Mouse (Mus musculus) Patski (cell line): ENCODE measurements around the gene Tmem59. TPM values are rescaled to one million over a fixed set of nuclear protein-coding genes. Genes with fewer than 3 reads are reported as not detected.

Source experiments
- ATAC-seq: fragments of 100-300 bp; one replicate; pipeline ENCODE4 v1.8.0; 2021
- CTCF ChIA-PET: fragments of 350-600 bp; sonication (Branson Sonifier 250); formaldehyde crosslinking; loops from one replicate; lab custom pipeline; 2022; ENCODE audit warnings: inconsistent platforms; lab: Charles Lee
- POLR2A ChIA-PET: fragments of 350-600 bp; sonication (Branson Sonifier 250); formaldehyde crosslinking; loops from one replicate; lab custom pipeline; 2022; ENCODE audit warnings: antibody characterized with exemption, inconsistent platforms; lab: Charles Lee
- DNase-seq: peaks from one replicate; pipeline ENCODE4 v3.0.0-alpha.2; 2011; ENCODE audit warnings: low read depth, low spot score
- H3K27me3 ChIP-seq: fragments of 371-371 bp; one replicate; pipeline ENCODE4 v1.5.1; 2021
- CTCF ChIP-seq: fragments of 100-300 bp; IDR thresholded peaks from one replicate; pipeline ENCODE4 v1.5.1; 2021
- in situ Hi-C: fragments of 300-500 bp; cut with MboI; formaldehyde crosslinking; loops from 3 replicates; pipeline ENCODE4 v1.11.1; 2018; ENCODE audit warnings: low pct_unique_long_range_greater_than_20kb, mixed read lengths
- polyA plus RNA-seq: library from polyadenylated mRNA; unstranded; gene quantifications from one replicate; pipeline ENCODE4 v1.2.3, GENCODE M21; 2021

The Tmem59 gene
- polyA plus RNA-seq, 1 experiment from 2014 or later = 401 TPM

DNA sequence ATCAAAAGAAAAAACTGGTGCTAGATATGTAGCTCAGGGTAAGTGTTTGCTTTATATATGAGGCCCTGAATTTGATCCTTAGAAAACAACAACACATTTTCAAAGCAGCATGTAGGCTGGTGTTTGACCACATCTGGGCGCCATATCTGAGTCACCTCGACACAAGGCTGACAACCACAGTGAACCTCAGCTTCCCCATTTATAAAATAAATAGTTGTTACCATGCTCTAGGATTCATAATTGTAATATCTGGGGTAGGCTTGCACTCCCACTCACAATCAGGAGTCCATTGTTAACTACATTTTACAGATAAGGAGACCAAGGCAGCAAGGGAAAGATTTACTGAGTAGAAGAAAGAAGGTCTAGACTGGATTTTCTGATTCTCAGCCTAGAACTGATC, 48.1 kb downstream of the Tmem59 start:
- CTCF ChIA-PET = interaction anchor here (1.2 kb wide), 1 partner anchor 13 kb away, joined by 3 read pairs; no protein-coding TSS in a partner anchor
- H3K27me3 ChIP-seq = no peaks in the 10 kb centered on the region
- in situ Hi-C loops = no loop called here
- no peak for DNase-seq
- no peak for ATAC-seq
- TF ChIP-seq CTCF = no peak
- POLR2A ChIA-PET = no interaction called here

DNA sequence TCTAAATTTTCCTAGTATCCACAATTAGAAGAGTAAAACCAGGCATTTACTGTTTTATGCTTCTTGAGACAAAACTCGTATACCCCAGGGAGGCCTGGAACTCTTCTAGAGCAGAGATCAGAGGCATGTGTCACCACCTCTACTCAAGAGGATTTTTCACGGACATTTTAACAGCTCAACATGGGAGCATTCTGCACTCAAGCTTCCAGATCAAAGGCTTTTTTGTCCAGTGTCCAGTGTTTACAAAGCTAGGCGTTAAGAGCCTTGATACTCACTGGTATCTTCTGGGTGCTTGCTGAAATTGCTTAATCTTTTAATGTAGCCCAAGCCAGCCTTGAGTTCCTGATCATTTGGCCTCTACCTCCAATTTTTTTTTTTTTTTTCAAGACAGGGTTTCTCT, 54.0 kb downstream of the Tmem59 start:
- ChIA-PET CTCF (interaction anchor here (1.8 kb wide), 1 partner anchor 11 kb away, joined by 4 read pairs; no protein-coding TSS in a partner anchor), POLR2A (interaction anchor here (0.9 kb wide), 1 partner anchor 49 kb away, joined by 3 read pairs; no protein-coding TSS in a partner anchor)
- no peak for TF ChIP-seq CTCF
- ATAC-seq (no peak), DNase-seq (no peak)
- H3K27me3 ChIP-seq = no peaks in the 10 kb centered on the region
- in situ Hi-C loops = no loop called here

DNA sequence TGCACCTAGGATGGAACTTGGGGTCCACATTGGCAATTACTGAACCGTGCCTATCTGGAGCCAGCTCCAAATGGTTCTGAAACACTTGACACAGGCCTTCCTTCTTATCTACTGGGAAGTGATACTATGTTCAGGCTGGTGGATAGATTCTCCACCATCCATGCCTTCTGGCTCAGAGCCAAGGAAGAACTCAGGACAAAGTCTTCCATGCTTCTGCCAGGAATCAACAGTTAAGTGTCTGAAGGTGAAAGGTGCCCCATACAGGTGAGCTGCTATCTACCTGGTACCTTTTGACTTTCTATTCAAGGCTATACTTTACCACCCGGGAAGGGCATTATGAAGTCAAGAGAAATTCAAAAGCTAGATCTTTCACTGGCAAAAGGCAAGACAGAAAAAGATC, 60.1 kb downstream of the Tmem59 start:
- H3K27me3 ChIP-seq = no peaks in the 10 kb centered on the region
- ChIA-PET POLR2A (no interaction called here), CTCF (no interaction called here)
- in situ Hi-C loops = no loop called here
- ATAC-seq (no peak), DNase-seq (no peak)
- no peak for TF ChIP-seq CTCF

DNA sequence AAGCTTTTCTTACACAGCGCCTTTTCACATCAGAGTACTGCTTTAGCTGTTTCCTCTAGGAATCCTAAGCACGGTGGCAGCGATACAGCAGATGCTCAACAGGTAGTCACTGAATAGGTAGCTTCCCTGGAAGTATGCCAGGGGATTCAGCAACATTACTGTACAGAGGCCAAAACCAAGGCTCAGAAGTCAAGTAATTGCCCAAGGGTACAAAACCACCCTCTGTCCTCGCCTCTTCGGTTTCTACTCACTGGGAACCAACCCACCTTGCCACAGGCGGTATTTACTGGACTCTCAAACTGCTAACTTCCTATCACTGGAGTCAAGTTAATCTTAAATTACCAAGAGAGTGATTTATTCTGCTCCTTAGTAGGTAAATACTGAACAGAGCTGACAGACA, 62.0 kb downstream of the Tmem59 start:
- in situ Hi-C loops = no loop called here
- ATAC-seq (no peak), DNase-seq (no peak)
- H3K27me3 ChIP-seq = no peaks in the 10 kb centered on the region
- TF ChIP-seq CTCF = no peak
- CTCF ChIA-PET = interaction anchor here (1.1 kb wide), 1 partner anchor 16 kb away, joined by 3 read pairs; no protein-coding TSS in a partner anchor
- POLR2A ChIA-PET = interaction anchor here (0.9 kb wide), 1 partner anchor 16 kb away, joined by 4 read pairs; no protein-coding TSS in a partner anchor

DNA sequence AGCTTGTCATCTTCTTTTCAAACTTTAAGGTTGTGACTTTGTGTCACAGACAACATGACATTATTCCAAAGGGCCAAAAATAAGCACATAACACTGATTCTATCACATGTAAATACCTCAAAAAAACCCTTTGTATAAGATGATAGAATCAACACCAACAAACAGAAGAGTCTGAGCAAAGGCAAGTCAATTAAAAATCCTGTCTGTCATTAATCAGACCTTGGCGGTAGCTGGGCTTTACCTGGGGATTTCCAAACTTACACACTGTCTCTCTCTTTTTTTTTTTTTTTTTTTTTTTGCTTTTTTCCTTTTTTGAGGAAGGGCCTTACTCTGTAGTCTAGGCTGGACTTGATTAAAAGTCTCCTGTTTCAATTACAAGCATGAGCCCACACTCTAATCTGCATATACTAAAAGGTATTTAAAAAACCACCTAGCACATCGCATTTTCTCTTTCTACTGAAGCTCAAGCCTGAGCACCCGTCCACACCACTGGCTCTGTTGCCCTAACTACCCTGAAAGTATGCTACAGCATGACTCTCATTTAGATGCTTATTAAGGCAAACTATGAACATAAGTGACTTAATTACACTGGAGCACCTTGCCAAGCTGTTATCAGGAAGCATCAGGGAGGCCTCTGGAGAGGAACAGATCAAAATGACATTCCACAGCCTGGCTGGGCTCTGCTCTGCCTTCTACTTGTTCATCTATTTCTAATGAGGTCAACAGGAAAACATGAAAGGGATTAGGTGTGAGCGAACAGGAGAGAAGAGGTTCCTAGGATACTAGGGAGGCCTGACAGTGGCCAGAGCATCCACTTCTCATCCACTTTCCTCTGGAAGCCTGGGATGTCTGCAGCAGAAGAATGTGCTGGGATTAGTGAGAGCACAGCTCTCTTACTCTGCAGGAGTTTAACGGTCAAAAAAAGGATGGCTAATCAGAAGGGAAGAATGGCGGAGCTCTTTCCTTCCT, 65.5 kb downstream of the Tmem59 start:
- ChIA-PET CTCF (interaction anchor here (1.0 to 1.9 kb wide), 2 partner anchors 9 to 10 kb away, joined by 4 to 6 read pairs; partner anchors contain the start of genes Hspb11 and Lrrc42), POLR2A (interaction anchor here (0.6 to 1.2 kb wide), 3 partner anchors 41 to 72 kb away, joined by 4 to 7 read pairs (median 5); no protein-coding TSS in a partner anchor)
- H3K27me3 ChIP-seq = no peaks in the 10 kb centered on the region
- TF ChIP-seq CTCF = no peak
- ATAC-seq (peak; percentile 85), DNase-seq (peak; percentile 56)
- in situ Hi-C loops = no loop called here

DNA sequence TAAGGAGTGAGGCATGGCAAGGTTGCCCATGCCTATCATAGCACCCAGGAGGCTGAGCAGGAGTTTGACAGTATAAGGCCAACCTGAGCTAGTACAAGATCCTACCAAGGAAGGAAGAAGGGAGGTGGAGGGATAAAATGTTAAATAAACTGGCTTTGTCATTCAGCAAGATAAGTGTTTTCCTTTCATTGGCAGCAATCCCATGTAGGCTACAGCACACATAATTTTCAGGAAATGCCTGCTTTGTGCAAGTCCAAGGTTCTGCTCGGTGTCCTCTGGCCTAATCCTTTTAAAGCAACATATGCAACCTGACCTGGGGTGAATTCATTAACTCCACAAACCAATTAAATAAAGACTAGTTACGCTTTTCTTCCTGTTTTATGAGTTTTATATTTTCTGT, 67.2 kb downstream of the Tmem59 start:
- CTCF ChIA-PET = no interaction called here
- H3K27me3 ChIP-seq = no peaks in the 10 kb centered on the region
- ATAC-seq (no peak), DNase-seq (no peak)
- no peak for TF ChIP-seq CTCF
- POLR2A ChIA-PET = no interaction called here
- in situ Hi-C loops = no loop called here

DNA sequence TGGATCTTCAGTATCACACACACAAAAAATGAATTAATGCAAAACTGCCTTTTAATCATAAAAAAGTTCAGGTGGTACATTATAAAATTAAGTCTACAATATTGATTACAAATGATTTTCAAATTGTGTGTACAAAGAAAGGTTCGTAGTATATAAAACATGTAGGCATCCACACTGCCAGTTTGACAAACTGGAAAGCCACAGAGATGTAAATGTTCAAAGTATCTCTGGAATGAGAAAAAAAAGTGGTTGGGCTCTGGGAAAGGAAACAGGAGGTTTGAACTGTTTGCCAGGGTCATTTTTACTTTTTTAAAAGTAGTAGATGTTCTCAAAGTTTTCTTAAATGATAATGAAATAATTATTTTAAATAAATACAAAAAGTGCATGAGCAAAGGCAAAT, 67.8 kb downstream of the Tmem59 start:
- POLR2A ChIA-PET = no interaction called here

DNA sequence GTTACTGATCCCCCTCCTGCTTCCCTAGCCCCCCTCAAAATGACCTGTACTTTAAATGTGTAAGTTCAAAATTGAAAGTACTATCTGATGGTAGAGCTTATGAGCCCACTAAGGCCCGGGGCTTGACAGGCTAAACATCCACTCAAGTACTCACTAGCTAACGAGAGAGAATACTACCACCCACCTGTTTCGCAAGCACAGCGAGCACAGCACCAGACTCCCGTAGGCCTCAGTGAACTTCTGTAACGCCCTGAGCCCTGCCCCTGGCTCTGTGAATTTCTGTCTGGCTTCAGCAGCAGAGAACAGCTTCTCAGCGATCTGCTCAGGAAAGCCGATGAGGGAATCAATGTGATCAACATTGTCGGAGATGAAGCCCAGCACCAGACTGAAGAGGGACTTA, 68.9 kb downstream of the Tmem59 start:
- ATAC-seq = no peak
- in situ Hi-C loops = no loop called here
- CTCF ChIA-PET = no interaction called here
- POLR2A ChIA-PET = interaction anchor here (0.7 kb wide), 1 partner anchor 101 kb away, joined by 3 read pairs; no protein-coding TSS in a partner anchor
- no peaks in the 10 kb centered on the region for H3K27me3 ChIP-seq
- no peak for TF ChIP-seq CTCF
- DNase-seq = no peak

More for the DNA sequence above, 67.8 kb downstream of the Tmem59 start:
- TF ChIP-seq CTCF = no peak
- in situ Hi-C loops = no loop called here
- no peak for ATAC-seq
- no peak for DNase-seq
- CTCF ChIA-PET = no interaction called here
- H3K27me3 ChIP-seq = no peaks in the 10 kb centered on the region

DNA sequence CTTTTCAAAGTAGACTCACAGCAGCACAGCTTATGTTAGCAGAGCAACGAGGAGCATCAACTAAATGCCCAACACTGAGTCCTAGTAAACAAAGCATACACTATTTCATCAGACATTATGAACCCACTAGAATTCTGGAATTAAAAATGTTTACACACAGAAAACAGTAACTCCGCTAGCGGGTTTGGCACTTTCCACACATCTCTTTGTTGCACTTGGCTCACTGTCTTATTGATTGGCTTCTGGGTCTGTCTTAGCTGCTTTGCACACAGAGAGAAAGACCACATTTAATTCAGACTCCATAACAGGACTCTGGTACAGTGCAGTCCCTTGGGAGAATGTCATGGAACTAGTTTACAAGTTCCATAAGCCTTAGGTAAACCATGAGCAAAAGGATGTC, 69.9 kb downstream of the Tmem59 start:
- in situ Hi-C loops = no loop called here
- ChIA-PET POLR2A (no interaction called here), CTCF (no interaction called here)
- no peaks in the 10 kb centered on the region for H3K27me3 ChIP-seq
- no peak for TF ChIP-seq CTCF
- DNase-seq (no peak), ATAC-seq (no peak)

DNA sequence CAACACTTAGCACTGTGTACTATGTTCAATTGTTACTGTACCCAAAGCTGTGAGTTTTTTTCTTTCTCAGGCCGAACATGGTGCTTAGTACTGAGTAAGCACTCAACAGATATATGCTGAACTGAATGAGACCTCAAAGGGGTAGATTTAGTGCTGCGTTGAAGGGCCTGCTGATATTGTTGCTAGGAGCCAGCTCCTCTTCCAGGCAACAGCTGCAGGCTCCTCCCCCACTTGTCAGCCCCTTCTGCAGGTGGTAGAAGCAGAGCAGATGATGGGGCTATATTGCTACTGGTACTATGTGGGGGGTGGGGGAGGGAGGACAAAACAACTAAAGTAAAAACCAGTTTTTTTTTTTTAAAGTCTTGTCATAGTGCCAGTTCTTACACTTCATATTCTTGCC, 71.3 kb downstream of the Tmem59 start:
- POLR2A ChIA-PET = no interaction called here
- no peak for DNase-seq
- in situ Hi-C loops = no loop called here
- H3K27me3 ChIP-seq = no peaks in the 10 kb centered on the region
- no peak for TF ChIP-seq CTCF
- CTCF ChIA-PET = no interaction called here
- ATAC-seq = no peak

DNA sequence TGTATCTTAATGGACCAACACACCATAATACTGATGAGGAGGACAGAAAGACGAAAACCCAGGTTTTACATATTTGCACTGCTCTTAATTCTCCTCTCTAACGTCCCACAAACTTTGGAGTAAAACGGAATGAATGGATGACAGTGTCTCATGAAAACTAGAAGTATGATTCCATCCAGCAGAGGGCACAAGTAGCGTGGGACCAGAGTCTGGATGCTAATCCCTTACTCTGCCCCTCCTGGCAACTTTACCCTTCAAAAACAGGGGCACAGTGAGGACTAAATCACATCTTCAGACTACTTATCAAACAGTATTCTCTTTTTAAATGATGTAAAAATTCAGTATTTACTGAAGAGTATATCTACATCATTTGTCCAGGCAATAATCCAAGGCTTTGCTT, 72.3 kb downstream of the Tmem59 start:
- no peaks in the 10 kb centered on the region for H3K27me3 ChIP-seq
- DNase-seq = no peak
- POLR2A ChIA-PET = no interaction called here
- CTCF ChIA-PET = no interaction called here
- TF ChIP-seq CTCF = peak; percentile 67
- in situ Hi-C loops = no loop called here
- ATAC-seq = no peak

Other genes starting within 250 kb of the Tmem59 start
- 48.8 TPM for gene Mrpl37, start 111.5 kb upstream of the Tmem59 start, polyA plus RNA-seq
- gene Cyb5rl, start 111.4 kb upstream of the Tmem59 start, polyA plus RNA-seq = 4.3 TPM
- gene Cdcp2, start 81.5 kb upstream of the Tmem59 start, polyA plus RNA-seq = not detected
- gene Tceanc2, start 717 bp downstream of the Tmem59 start, polyA plus RNA-seq = 31.2 TPM
- gene Ldlrad1, start 30.8 kb downstream of the Tmem59 start, polyA plus RNA-seq = not detected
- 69.2 TPM for gene Lrrc42, start 75.1 kb downstream of the Tmem59 start, polyA plus RNA-seq
- gene Hspb11, start 75.2 kb downstream of the Tmem59 start, polyA plus RNA-seq = 32.5 TPM
- not detected for gene Dio1, start 128.8 kb downstream of the Tmem59 start, polyA plus RNA-seq
- 33.4 TPM for gene Yipf1, start 136.0 kb downstream of the Tmem59 start, polyA plus RNA-seq
- 20.9 TPM for gene Ndc1, start 189.4 kb downstream of the Tmem59 start, polyA plus RNA-seq